Mouse (Mus musculus) limb, embryonic 15.5 days (tissue): ENCODE data around the gene Fam187a. TPM values are rescaled to one million over a fixed set of nuclear protein-coding genes. Genes with fewer than 3 reads are reported as not detected.

ENCODE experiments used
- ATAC-seq: fragments of 200-750 bp; cut with Nextera tagmentation; 2 replicates; pipeline ENCODE4 v1.8.0; 2017; ENCODE audit warnings: low read depth, moderate TSS enrichment; ENCODE audit not compliant: insufficient number of reproducible peaks, low FRiP score, low TSS enrichment
- H3K27ac ChIP-seq: fragments of 300-500 bp; sonication (generic); 2 replicates; pipeline ENCODE4 v1.5.1; 2015; ENCODE audit warnings: moderate library complexity, mild to moderate bottlenecking, inconsistent platforms
- H3K27me3 ChIP-seq: fragments of 300-500 bp; sonication (generic); 2 replicates; pipeline ENCODE4 v1.6.1; 2015; ENCODE audit warnings: inconsistent platforms
- H3K36me3 ChIP-seq: fragments of 300-500 bp; sonication (generic); 2 replicates; pipeline ENCODE4 v1.6.1; 2015; ENCODE audit warnings: inconsistent platforms
- H3K4me1 ChIP-seq: fragments of 300-500 bp; sonication (generic); 2 replicates; pipeline ENCODE4 v1.6.1; 2015; ENCODE audit warnings: inconsistent platforms
- H3K4me2 ChIP-seq: fragments of 300-500 bp; sonication (generic); 2 replicates; pipeline ENCODE4 v1.6.1; 2015; ENCODE audit warnings: mild to moderate bottlenecking, inconsistent platforms
- H3K4me3 ChIP-seq: fragments of 300-500 bp; sonication (generic); 2 replicates; pipeline ENCODE4 v1.5.1; 2015; ENCODE audit warnings: mild to moderate bottlenecking, inconsistent platforms
- H3K9ac ChIP-seq: fragments of 300-500 bp; sonication (generic); 2 replicates; pipeline ENCODE4 v1.6.1; 2015; ENCODE audit warnings: inconsistent platforms
- H3K9me3 ChIP-seq: fragments of 300-500 bp; sonication (generic); 2 replicates; pipeline ENCODE4 v1.6.1; 2016; ENCODE audit warnings: inconsistent platforms
- WGBS: fragments of 180-500 bp; shearing (Covaris S2); methylation state at CpG from one replicate; pipeline ENCODE4 v1.1.7; 2015; 5-methylcytosine and 5-hydroxymethylcytosine counted together
- polyA plus RNA-seq: library from polyadenylated mRNA; unstranded; fragments of >200 nt; fragmentation: Nextera tagmentation; extraction: Ambion mirVana; gene quantifications from 2 replicates; pipeline ENCODE4 v1.2.1, GENCODE M21; 2015

The Fam187a gene
- polyA plus RNA-seq, 1 experiment from 2014 or later: not detected

- no peak overlapping the region for H3K4me2 ChIP-seq
- H3K27me3 ChIP-seq: peaks cover 41% of the 10 kb centered on the region
- WGBS: 72% methylated on average over 20 of the region's 20 CpGs
- H3K36me3 ChIP-seq: no peaks in the 10 kb centered on the region
- no peak overlapping the region for H3K9ac ChIP-seq
- no peak overlapping the region for H3K4me3 ChIP-seq
- H3K9me3 ChIP-seq: no peaks in the 10 kb centered on the region
- ATAC-seq: no peak
- H3K4me1 ChIP-seq: peaks cover 7% of the 10 kb centered on the region; the same call in 1 of the 2 replicates
- H3K27ac ChIP-seq: no peak overlapping the region
Observed at GRCm38 (mm10) chr11:102896641-102897040, 11.7 kb downstream of the Fam187a start.

GRCm38 (mm10) chr11:102898408-102898807 is 13.4 kb downstream of the Fam187a start:
- no peak for ATAC-seq
- H3K9me3 ChIP-seq: no peaks in the 10 kb centered on the region
- H3K27me3 ChIP-seq: peaks cover 31% of the 10 kb centered on the region
- H3K4me2 ChIP-seq: no peak overlapping the region
- H3K36me3 ChIP-seq: no peaks in the 10 kb centered on the region
- H3K4me3 ChIP-seq: no peak overlapping the region
- H3K4me1 ChIP-seq: peaks cover 3% of the 10 kb centered on the region; the same call in 1 of the 2 replicates
- H3K9ac ChIP-seq: no peak overlapping the region
- WGBS: 76% methylated on average over 9 of the region's 9 CpGs
- no peak overlapping the region for H3K27ac ChIP-seq

- Histone ChIP-seq H3K9me3 (no peaks in the 10 kb centered on the region), H3K27ac (no peak within 1 kb of the TSS), H3K4me1 (no peaks in the 10 kb centered on the region), H3K4me2 (no peak within 1 kb of the TSS), H3K27me3 (peaks cover 12% of the 10 kb centered on the region; the same call in 1 of the 2 replicates), H3K9ac (no peak within 1 kb of the TSS), H3K36me3 (peaks cover 6% of the 10 kb centered on the region), H3K4me3 (no peak within 1 kb of the TSS)
- 10% methylated on average over 7 of the region's 7 CpGs for WGBS
- ATAC-seq: no peak
Observed at GRCm38 (mm10) chr11:102900763-102901162, 15.8 kb downstream of the Fam187a start, which contains the start of gene Gfap. Gene Gfap (minus strand): TSS chr11:102900912.

- Histone ChIP-seq H3K4me1 (no peaks in the 10 kb centered on the region), H3K36me3 (peaks cover 10% of the 10 kb centered on the region), H3K27ac (no peak overlapping the region), H3K27me3 (peaks cover 8% of the 10 kb centered on the region; the same call in 1 of the 2 replicates), H3K9ac (no peak overlapping the region), H3K4me3 (no peak overlapping the region), H3K9me3 (no peaks in the 10 kb centered on the region), H3K4me2 (no peak overlapping the region)
- 57% methylated on average over 4 of the region's 4 CpGs for WGBS
- no peak for ATAC-seq
Observed at GRCm38 (mm10) chr11:102901199-102901598, 16.2 kb downstream of the Fam187a start.

GRCm38 (mm10) chr11:102902107-102902506 is 17.1 kb downstream of the Fam187a start:
- no peak for ATAC-seq
- 80% methylated on average over 5 of the region's 5 CpGs for WGBS
- H3K4me1 ChIP-seq: no peaks in the 10 kb centered on the region

GRCm38 (mm10) chr11:102903654-102904053 is 18.7 kb downstream of the Fam187a start:
- no peaks in the 10 kb centered on the region; the same call in 1 of the 2 replicates for H3K27me3 ChIP-seq
- peaks cover 33% of the 10 kb centered on the region for H3K36me3 ChIP-seq
- no peak overlapping the region for H3K4me2 ChIP-seq
- WGBS: 72% methylated on average over 7 of the region's 7 CpGs
- no peak for ATAC-seq
- no peak overlapping the region for H3K9ac ChIP-seq
- H3K9me3 ChIP-seq: no peaks in the 10 kb centered on the region
- no peak overlapping the region for H3K4me3 ChIP-seq
- no peaks in the 10 kb centered on the region for H3K4me1 ChIP-seq
- H3K27ac ChIP-seq: no peak overlapping the region

More at GRCm38 (mm10) chr11:102902107-102902506, 17.1 kb downstream of the Fam187a start:
- Histone ChIP-seq H3K27me3 (no peaks in the 10 kb centered on the region; the same call in 1 of the 2 replicates), H3K9ac (0 out of 2 replicates have a peak overlapping the region, but pooled peaks have one; percentile 17), H3K36me3 (peaks cover 18% of the 10 kb centered on the region), H3K4me3 (no peak overlapping the region), H3K27ac (no peak overlapping the region), H3K4me2 (no peak overlapping the region), H3K9me3 (no peaks in the 10 kb centered on the region)

- Histone ChIP-seq H3K4me3 (no peak overlapping the region), H3K9me3 (no peaks in the 10 kb centered on the region), H3K4me2 (no peak overlapping the region), H3K4me1 (no peaks in the 10 kb centered on the region), H3K9ac (no peak overlapping the region), H3K27me3 (no peaks in the 10 kb centered on the region), H3K27ac (no peak overlapping the region), H3K36me3 (peaks cover 93% of the 10 kb centered on the region)
- 74% methylated on average over 7 of the region's 7 CpGs for WGBS
- ATAC-seq: no peak
Observed at GRCm38 (mm10) chr11:102911376-102911775, 26.4 kb downstream of the Fam187a start.

GRCm38 (mm10) chr11:102915380-102915779 is 30.4 kb downstream of the Fam187a start:
- Histone ChIP-seq H3K4me2 (no peak overlapping the region), H3K36me3 (peaks cover 54% of the 10 kb centered on the region), H3K27me3 (no peaks in the 10 kb centered on the region), H3K9me3 (no peaks in the 10 kb centered on the region), H3K4me3 (no peak overlapping the region), H3K9ac (no peak overlapping the region), H3K27ac (no peak overlapping the region), H3K4me1 (no peaks in the 10 kb centered on the region)
- no peak for ATAC-seq
- WGBS: 88% methylated on average over 9 of the region's 9 CpGs

GRCm38 (mm10) chr11:102918077-102918476 is 33.1 kb downstream of the Fam187a start:
- H3K4me1 ChIP-seq: peaks cover 16% of the 10 kb centered on the region
- peaks cover 31% of the 10 kb centered on the region for H3K36me3 ChIP-seq
- no peak overlapping the region for H3K9ac ChIP-seq
- H3K27ac ChIP-seq: no peak overlapping the region
- H3K4me2 ChIP-seq: no peak overlapping the region
- H3K9me3 ChIP-seq: no peaks in the 10 kb centered on the region
- WGBS: 83% methylated on average over 4 of the region's 4 CpGs
- H3K27me3 ChIP-seq: no peaks in the 10 kb centered on the region
- no peak overlapping the region for H3K4me3 ChIP-seq
- no peak for ATAC-seq

- H3K4me2 ChIP-seq: no peak overlapping the region
- no peak for ATAC-seq
- no peak overlapping the region for H3K9ac ChIP-seq
- 50% methylated on average over 6 of the region's 6 CpGs for WGBS
- no peaks in the 10 kb centered on the region for H3K9me3 ChIP-seq
- peaks cover 28% of the 10 kb centered on the region for H3K4me1 ChIP-seq
- no peak overlapping the region for H3K4me3 ChIP-seq
- H3K36me3 ChIP-seq: no peaks in the 10 kb centered on the region
- no peak overlapping the region for H3K27ac ChIP-seq
- H3K27me3 ChIP-seq: no peaks in the 10 kb centered on the region
Observed at GRCm38 (mm10) chr11:102921491-102921890, 36.5 kb downstream of the Fam187a start.

- peak; percentile 88 for ATAC-seq
- Histone ChIP-seq H3K4me3 (peak within 1 kb of the TSS; percentile 74), H3K9me3 (no peaks in the 10 kb centered on the region), H3K4me1 (peaks cover 28% of the 10 kb centered on the region), H3K9ac (peak within 1 kb of the TSS; percentile 45), H3K27ac (peak within 1 kb of the TSS; percentile 91), H3K27me3 (no peaks in the 10 kb centered on the region), H3K4me2 (peak within 1 kb of the TSS; percentile 74), H3K36me3 (no peaks in the 10 kb centered on the region)
- WGBS: under 1% methylated on average over 62 of the region's 62 CpGs
Observed at GRCm38 (mm10) chr11:102924557-102925350, 39.8 kb downstream of the Fam187a start, which contains the start of gene Kif18b. Gene Kif18b (minus strand): TSS chr11:102925124.

GRCm38 (mm10) chr11:102925351-102925717 is 40.4 kb downstream of the Fam187a start:
- Histone ChIP-seq H3K36me3 (no peaks in the 10 kb centered on the region), H3K27ac (peak overlapping the region; percentile 91), H3K4me1 (peaks cover 28% of the 10 kb centered on the region), H3K4me2 (peak overlapping the region; percentile 74), H3K9me3 (no peaks in the 10 kb centered on the region), H3K27me3 (no peaks in the 10 kb centered on the region), H3K4me3 (peak overlapping the region; percentile 74), H3K9ac (0 out of 2 replicates have a peak overlapping the region, but pooled peaks have one; percentile 20)
- peak; percentile 32; the same call in 1 of the 2 replicates for ATAC-seq
- 2% methylated on average over 10 of the region's 10 CpGs for WGBS
